Mouse (Mus musculus) 3T3-L1 (cell line): ENCODE measurements around the gene Ifne.

Experiments
- DNase-seq: peaks from one replicate; pipeline ENCODE4 v3.0.0-alpha.2; 2015; ENCODE audit warnings: low read depth, low spot score

Ifne gene

DNA sequence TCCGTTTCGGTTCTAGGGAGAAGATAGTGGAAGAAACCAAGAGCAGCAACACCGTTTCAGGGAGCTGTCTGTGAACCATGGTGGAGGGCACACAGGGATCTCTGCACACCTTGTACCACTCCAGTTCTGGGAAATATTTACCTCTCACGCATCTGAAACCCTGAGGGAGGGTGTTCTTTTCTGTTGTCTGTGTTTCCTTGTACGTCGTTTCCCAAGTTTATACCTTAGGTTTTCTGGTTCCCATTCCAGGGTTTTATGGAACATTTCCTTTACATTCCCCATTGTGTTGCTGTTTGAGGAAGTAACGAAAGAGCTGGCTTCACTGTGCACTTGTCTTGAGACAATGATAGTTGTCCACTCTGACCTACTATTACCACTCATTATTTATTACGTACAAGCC is at the start of gene Ifne:
Ifne (minus strand) TSS at position 101 of the 400 bp plus-strand sequence.
- DNase-seq: no peak

GRCm38 (mm10) chr4:88928341-88929102 is 48.5 kb upstream of the Ifne start:
- DNase-seq: peak; percentile 90

GRCm38 (mm10) chr4:88927850-88928249 is 47.8 kb upstream of the Ifne start:
- peak; percentile 52 for DNase-seq

DNA sequence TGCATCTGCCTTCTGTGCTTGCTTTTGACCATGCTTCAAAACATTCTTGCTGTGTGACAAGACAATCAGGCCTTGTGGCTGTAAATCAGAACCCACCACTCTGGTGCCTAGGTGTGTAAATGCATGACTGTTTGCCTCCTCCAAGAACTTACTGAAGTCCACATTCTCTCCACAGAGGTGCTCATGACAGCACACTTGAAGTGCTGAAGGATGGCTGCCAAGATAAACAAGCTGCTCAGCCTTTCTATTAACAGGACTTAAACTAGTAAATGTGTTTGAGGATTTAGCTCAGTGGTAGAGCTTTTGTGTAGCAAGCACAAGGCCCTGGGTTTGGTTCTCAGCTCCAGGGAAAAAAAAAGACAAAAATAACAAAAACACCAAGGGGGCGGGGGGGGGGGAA is 46.6 kb upstream of the Ifne start:
- peak; percentile 57 for DNase-seq

GRCm38 (mm10) chr4:88926082-88926481 is 46.1 kb upstream of the Ifne start:
- DNase-seq: no peak

DNA sequence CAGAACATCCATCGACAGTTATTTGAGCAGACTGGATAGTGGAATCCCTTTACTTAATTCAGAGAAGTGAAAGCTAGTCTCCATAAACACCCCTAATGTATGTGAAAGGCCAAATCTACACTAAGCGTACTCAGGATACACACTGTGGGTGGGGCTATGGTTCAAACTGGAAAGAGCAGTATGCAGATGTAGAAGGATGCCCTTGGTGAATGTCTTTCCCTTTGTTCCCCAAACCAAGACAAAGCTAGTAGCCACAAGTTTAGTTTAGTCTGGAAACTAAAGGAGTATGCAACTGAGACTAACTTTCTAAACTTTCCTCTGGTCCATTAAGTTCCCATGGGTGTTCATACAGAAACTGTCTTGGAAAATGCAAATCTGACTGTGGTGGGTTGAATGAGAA is 45.5 kb upstream of the Ifne start:
- no peak for DNase-seq

DNA sequence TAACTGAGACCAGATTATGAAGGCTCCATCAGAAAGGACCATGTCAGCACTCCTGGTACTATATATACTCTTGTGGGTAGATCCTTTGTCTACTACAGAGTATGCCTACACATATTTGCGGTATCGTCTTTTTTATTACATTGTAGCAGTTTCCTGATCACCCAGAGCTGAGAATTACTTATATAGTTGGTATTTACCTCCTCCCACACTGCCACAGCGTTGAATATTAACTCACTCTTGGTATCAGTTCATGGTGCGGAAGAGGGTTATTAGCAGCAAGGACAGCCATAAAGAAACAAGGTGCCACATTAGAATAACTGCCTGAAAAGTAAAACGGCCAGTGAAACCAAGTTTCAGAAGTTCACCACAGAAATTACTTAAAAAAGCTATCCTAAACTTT is 41.3 kb upstream of the Ifne start:
- no peak for DNase-seq

- no peak for DNase-seq
Measured at GRCm38 (mm10) chr4:88917770-88918460, 37.9 kb upstream of the Ifne start.

DNA sequence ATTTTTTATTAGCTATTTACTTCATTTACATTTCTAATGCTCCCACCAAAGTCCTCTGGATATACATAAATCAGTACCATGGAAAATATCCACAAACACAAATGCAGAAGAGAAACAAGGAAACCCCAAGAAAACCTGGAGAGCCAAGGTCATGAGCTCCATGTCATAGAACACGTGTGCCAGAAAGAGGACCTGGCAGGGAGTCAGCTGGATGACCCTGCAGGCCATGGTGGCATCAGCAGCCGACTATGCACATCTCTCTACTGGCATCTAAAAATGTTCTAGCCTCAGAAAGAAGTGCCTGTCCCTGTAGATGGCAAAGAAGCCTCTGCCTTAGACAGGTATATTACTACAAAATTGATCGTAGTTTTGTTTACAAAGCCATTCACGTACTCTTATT is 36.3 kb upstream of the Ifne start:
- no peak for DNase-seq

- DNase-seq: no peak
Measured at GRCm38 (mm10) chr4:88913984-88914383, 34.0 kb upstream of the Ifne start.

DNA sequence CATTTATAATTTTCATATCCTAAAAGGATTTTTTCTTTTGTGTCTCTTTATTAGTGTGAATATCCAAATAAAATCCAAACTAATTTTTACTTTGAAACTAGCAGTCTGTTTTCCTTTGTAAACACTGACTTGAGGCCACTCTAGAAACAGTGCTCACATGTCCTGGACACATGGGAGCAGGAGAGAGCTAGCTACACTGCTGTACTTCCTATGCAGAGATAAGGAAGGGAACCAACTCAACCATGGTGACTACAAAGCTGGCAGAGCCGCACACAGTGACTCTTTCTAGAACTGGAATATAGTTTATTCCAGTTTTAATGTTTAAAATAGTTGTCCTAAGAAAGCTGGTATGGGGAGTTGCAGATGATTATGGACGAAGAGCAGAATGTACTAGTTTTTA is 32.9 kb upstream of the Ifne start:
- no peak for DNase-seq

DNA sequence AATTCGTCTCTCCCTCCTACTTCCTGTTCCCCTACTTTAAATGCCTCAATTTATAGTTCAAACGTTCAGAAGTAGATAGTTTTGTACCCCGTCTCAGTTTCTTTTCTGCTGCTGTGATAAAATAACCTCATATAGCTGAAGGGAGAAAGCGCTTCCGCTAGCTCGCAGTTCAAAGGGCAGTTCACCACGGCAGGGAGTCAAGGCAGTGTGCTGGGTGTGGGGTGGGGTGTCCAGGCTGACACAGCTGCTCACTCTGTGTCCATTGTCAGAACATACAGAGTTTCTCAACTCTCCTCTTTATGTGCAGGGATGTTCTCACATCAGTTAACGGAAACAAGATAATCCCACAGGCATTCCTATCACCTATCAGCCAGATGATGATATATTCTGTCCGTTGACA is 32.2 kb upstream of the Ifne start:
- DNase-seq: no peak

DNA sequence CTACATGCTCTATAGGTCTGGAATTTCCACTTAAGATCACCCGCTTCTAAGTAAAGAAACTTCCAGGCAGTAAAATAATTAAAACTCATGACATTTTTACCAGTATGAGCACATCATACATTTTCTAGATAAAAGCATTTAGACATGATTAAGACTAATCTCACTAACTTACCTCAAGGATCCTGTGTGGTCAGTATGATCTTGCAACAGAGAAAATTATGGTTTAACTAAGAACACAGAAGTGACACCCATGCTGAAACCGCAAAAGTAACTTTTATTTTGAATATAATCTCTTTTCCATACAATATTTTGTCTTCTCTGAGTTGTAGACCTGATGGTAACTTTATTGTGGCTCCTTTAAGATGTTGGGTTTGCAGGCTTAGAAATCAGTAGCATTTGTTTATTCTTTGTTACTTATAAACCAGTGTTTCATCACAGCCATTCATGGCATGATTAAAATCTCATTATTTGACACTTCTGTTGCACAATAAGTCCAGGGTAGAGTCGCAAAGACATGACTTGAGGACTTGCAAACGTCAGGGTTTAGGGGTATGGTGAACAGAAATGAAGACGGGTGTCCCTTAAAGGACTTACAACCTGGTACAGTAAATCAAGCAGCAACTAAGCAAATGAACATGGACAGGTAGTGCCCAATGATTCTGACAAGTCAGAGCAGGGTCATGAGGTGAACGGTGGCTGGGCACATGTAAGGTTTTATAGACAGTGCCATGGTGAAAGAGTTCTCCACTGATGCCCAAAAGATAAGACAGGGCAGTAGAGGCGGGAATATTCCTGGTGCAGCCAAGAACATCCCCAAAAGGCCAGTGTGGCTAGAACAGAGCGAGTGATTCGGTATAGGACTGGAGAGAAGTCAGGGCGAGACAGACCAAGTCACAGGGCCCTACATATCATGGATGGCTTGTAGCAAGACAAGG is 29.9 kb upstream of the Ifne start:
- no peak for DNase-seq

- no peak for DNase-seq
Measured at GRCm38 (mm10) chr4:88893201-88893754, 13.3 kb upstream of the Ifne start.

- no peak for DNase-seq
Measured at GRCm38 (mm10) chr4:88888236-88888635, 8.2 kb upstream of the Ifne start.

- no peak for DNase-seq
Measured at GRCm38 (mm10) chr4:88878772-88879171, 1.2 kb downstream of the Ifne start.

GRCm38 (mm10) chr4:88878246-88878645 is 1.8 kb downstream of the Ifne start:
- DNase-seq: no peak

DNA sequence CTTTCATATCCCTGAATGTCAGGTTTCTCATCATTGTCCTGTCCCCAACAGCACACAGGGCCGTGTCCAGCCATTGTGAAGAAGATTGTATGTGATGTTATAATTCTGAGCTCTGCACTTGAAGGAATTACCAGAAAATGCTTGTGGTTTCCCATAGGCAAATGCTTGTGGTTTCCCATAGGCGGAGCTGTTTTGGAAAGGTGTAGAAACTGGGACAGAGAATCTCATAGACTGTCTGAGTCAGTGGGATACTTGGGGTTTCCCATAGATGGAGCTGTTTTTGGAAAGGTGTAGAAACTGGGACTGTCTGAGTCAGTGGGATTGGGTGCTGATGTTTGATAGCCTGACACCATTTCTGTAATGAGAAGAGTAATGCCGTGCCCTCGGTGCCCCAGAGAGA is 3.5 kb downstream of the Ifne start:
- DNase-seq: peak; percentile 78

DNA sequence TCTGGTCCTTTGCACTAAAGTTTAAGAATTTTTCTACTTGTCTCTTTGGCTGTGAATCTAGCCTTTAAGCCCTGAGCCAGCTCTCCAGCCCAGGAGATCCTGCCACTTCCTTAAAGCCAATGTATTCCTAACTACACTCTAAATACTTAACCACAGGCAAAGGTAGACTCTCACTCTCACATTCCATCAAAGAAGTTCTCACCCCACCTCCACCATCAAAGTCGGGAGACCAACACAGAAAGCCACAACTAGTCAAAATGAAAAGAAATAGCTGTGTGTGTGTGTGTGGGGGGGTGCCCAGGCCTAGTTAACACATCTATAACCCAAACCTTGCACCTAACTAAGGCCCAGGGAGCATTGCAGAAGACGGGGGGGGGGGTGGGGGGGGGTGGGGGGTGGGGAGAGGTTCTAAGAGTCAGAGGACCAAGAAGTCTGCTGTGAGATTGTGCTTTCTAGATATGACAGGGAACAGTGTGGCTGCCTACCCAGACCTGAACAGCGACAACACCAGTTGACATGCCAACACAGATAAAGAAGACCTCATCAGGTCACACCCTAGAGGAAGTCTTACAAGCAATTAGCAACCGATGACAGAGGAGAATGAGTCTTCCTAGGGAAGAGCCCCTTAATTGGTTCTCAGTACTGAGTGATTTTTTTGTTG is 4.4 kb downstream of the Ifne start:
- DNase-seq: no peak

DNA sequence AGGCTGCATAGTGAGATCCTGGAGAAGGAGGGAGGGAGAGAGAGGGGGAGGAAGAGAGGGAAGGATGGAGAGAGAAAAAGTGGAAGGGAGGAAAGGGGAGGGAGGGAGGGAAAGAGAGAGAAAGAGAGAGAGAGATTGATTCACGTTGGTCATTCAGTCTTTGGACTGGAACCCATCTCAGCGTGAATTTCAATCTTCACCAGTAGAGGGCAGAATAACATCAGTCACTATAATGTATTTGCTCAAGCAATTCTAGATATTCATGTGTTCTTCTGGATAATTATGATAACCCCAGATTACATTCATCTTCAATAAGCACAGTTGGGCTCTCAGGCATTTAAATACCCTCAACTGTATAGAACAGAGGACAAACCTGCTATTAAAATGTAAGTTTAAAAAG is 7.3 kb downstream of the Ifne start:
- peak; percentile 84 for DNase-seq
